Mouse (Mus musculus) frontal cortex, postnatal 10 days (tissue): ENCODE data around the gene Trim34a.
"Not testable (repeated sequence)": the region's sequence is repeated elsewhere in the genome, so short reads cannot be mapped to it uniquely, and the experiment has no call there.

ENCODE experiments used
- DNase-seq, 2 experiments: peaks; one replicate each; pipeline ENCODE4 v3.0.0; 2022; ENCODE audit warnings: low spot score in 2 of 2, mixed read lengths in 1 of 2

The Trim34a gene

GRCm38 (mm10) chr7:104244287-104245181, at the start of gene Trim34a:
Gene Trim34a, plus strand, starts transcription at chr7:104244457.
- DNase-seq: peak in 1 of 2 experiments; percentile 13

- no peak for DNase-seq
These were observed 48.4 kb upstream of the Trim34a start, which contains the start of gene Olfr649 for GRCm38 (mm10) chr7:104195885-104196284. Gene Olfr649, minus strand, starts transcription at chr7:104195985.

- DNase-seq: peak in 1 of 2 experiments; percentile 24
These were observed 44.4 kb upstream of the Trim34a start for GRCm38 (mm10) chr7:104199822-104200221.

- DNase-seq: no peak
These were observed 38.1 kb upstream of the Trim34a start for GRCm38 (mm10) chr7:104206197-104206596.

GRCm38 (mm10) chr7:104216011-104216535, 28.2 kb upstream of the Trim34a start:
- no peak for DNase-seq

DNA sequence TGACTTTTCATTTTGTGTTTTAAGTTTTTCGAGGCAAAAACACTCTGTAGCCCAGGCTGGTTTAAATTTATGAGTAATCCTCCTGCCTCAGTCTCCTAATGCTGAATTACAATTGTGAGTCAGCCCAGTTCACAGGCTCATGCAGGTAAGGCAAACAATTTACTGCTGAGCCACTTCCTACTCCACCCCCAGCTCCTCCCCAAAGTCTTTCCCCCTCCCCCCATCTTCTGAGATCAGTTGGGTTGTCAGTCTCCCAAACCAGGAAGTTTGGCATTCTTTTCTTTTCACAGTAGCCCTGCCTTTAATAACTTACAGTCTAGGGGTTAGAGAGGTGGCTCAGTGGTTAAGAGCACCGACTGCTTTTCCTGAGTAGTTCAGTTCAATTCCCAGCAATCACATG, 26.4 kb upstream of the Trim34a start:
- DNase-seq: no peak

- peak in 1 of 2 experiments; percentile 10 for DNase-seq
These were observed 25.3 kb upstream of the Trim34a start, which contains the start of gene Trim6 for GRCm38 (mm10) chr7:104218701-104219569. Gene Trim6, plus strand, starts transcription at chr7:104218793.

- DNase-seq: no peak
These were observed 13.1 kb upstream of the Trim34a start for GRCm38 (mm10) chr7:104231203-104231602.

DNA sequence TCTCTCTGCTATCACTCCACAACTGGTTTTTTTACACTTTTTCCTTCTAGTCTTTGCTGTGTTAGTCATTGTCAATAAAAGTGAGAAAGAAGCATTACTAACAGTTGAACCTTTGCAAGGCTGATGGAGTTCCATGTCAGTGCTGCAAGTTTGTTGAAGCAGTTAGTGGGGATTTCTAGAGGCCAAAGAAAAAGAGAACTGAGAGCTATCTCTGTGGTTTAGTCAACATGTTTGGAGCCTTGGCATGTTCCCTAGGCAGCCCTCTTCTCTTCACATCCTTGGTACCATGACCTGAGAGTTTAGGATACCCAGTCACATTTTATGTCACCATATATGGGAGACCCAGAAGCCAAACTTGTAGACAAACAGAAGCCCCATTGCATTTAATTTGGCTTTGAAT, 3.4 kb upstream of the Trim34a start:
- no peak for DNase-seq

GRCm38 (mm10) chr7:104243616-104244015, 641 bp upstream of the Trim34a start:
- no peak for DNase-seq

DNA sequence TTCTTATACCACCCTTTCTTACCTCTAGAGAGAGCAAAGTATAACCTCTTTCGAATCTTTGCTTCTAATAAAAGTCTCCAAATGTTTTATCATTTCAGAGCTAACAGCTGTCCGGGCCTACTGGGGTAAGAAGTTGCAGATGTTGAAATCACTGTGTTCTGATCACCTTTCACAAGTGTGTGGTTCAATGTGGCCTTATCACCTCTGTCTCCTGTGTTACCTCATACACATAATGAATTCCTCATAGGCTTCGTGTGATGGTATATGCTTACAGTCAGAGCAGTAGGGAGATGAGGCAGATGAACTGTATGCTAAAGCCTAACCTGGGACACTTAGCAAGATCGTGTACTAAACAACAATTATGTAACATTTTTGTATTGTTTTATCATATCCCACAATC, 16.1 kb downstream of the Trim34a start:
- not testable (repeated sequence) for DNase-seq

- DNase-seq: not testable (repeated sequence)
These were observed 21.1 kb downstream of the Trim34a start for GRCm38 (mm10) chr7:104265335-104265734.

- DNase-seq: not testable (repeated sequence)
These were observed 35.1 kb downstream of the Trim34a start for GRCm38 (mm10) chr7:104279361-104279760.

DNA sequence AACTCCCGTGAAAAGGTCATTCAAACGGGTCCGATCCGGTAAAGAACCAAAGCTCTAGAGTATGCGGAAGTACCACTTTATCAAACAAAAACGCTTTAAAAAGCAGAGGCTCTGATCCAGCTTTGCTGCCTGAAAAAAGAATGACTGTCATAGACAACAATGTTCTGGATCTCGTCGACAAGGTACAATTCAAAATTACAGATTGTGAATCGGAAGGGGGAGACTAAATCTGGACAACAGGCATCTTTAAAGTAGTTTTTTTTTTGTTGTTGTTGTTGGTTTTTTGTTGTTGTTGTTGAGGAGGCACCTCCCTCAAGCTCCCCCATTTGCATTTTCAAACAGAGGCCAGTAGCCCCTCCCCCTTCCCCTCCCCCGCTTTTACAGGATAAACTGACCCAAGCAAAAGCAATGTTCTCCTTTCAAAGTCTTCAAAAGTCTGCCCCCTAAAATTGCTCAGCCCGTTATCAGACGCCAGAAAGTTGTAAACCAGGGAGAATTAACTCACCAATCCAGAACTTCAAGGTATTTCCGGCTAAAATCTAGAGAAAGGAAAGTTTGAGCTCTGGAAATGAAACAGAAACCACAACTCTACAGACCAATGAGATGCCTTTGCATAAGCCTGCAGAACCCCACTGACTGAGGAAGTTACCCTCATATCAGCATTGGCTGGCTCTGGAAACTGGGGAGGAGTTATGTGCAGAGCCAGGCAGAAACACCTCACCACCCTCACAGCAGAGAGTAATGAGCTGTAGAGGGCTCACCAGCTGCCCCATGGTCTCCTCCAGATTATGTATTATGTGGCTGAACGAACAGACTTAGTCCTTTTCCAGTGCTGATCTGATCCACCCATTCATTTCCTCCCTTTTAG, 43.6 kb downstream of the Trim34a start, which contains the start of gene Trim5:
Gene Trim5, minus strand, starts transcription at position 519 of the 868 bp plus-strand sequence.
- DNase-seq: not testable (repeated sequence)

- DNase-seq: no peak
These were observed 46.4 kb downstream of the Trim34a start for GRCm38 (mm10) chr7:104290641-104291040.

DNA sequence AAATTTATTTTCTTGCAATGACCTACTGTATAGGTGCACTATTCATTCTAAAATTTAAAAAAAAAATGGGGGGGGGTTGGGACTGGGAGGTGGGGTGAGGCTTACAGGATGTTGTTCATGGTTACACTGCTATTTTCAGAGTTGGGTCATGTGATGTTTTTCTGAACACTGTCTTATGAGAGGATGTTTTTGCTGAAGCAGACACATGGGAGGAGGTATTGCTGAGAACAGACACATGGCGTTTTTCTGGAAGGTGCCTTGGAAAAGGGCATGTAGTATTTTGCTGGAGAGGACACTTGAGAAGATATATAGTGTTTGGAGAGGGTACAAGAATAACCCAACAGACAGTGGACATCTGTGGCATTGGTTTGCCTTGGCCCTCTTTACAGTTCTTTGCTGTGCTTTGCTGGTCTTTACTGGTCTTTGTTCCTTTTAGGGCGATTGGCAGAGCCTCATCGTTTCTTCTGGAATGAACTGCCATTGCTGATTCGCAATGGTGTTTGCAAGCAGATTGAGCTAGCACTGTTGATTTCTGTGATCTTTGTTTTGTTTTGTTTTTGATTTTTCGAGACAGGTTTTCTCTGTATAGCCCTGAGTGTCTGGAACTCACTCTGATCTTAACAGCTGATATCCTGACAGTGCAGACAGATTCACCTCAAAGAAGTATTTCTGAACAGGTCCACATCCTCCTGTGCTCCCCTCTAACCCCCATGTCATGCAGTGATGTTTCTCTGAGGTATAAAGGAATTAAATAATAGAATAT, 47.6 kb downstream of the Trim34a start:
- no peak for DNase-seq
